Mouse (Mus musculus): ENCODE measurements around the gene Cherp.

Cherp gene

DNA sequence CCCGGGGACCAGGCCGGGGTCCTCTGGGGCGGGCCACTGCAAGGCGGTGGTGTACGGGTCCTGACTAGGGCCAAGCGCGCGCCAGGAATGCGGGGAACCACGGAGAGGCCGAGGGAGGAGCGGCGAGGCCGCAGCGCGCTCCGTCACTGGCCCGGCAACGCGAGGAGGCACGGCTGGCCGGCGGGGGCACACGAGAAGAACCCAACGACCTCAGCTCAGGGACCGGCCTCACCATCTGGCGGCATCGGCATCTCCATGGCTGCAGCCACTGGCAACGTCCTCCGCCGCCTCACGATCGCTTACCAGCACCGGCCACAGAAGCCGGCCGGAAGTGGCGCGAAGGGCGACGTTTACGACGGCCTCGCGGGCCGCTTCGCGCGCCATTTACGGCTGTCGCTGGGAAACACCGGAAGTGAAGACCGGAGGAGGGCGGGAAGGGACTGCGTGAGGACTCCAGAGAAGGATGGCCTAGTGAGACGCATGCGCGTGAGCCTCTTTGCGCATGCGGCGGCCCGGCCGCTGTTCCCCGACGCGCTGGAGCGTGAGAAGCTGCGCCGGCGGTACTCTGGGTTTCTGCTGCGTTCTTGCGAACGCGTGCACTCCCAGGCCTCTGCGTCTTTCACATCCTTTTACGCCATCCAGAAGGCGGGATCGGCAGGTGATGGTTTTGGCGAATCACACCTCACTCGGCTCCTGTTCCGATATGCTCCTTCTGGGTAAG lies at the start of gene Cherp:
TSS of gene Cherp (minus strand) at position 401 of the 721 bp plus-strand sequence.
- peak; percentile 98 for DNase-seq (ENCODE audit: low spot score in 2 of 2)

DNA sequence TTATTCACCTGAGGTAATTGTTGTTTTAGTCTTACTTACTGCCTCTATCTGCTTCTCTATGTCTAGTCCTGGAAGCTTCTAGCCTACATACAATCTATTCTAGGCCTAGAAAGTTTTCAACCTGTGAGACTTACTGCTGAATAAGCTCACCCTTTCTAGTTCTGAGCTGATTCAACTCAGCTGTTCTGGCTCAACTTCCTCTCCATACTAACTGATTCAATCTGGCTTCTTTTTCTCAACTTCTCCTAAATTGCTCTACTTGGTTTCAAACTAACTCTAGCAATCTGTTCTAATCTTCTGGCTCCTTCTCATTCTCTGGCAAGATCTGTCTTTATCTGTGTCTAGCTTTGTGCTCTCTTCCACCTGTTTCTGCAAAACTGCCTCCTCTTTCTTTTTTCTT lies 46.9 kb upstream of the Cherp start:
- DNase-seq (ENCODE audit: low spot score in 2 of 2) = no peak

DNA sequence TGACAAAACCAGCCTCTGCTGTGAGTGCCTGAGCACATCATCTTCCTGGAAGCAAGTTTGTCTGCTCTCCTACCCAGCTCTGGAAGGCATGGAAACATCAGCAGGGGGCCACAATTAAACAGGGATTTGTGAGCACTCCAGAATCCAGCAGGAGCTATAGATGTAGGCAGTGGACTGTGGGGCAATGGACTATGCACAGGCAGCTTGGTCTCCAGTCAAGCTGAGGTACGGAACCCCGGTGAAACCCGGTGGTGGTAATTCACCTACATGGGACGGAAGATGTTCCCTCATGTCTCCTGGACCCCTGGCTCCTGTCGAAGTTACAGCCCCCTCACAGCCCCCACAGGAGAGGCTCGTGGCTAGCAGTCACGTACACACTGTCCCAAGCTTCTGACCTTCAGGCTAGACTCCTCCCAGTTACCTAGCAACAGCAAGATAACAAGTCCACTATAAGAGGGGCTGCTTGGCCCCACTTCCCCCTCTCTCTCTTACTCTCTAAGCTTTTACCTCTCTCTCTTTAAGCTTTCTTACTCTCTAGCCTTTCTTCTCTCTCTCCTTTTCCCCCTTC lies 42.5 kb upstream of the Cherp start:
- no peak for DNase-seq (ENCODE audit: low spot score in 2 of 2)

DNA sequence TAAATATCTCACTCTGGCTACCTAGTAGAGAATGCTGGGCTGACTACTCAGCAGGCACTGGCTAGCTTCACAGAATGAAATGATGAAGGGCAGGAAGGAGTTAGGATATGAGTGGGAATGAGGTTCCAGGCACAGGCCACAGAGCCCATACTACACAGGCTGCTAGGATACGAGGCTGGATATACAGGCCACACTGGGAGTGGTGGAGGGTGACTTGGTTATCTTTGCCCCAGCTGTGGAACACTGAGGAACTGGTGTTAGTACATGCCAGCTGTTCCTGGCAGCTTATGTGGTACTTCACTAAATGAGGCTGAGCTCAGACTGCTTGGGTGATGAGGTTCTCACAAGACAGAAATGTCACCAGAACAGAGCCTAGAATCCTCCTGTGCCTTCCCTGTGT lies 38.1 kb upstream of the Cherp start:
- no peak for DNase-seq (ENCODE audit: low spot score in 2 of 2)

DNA sequence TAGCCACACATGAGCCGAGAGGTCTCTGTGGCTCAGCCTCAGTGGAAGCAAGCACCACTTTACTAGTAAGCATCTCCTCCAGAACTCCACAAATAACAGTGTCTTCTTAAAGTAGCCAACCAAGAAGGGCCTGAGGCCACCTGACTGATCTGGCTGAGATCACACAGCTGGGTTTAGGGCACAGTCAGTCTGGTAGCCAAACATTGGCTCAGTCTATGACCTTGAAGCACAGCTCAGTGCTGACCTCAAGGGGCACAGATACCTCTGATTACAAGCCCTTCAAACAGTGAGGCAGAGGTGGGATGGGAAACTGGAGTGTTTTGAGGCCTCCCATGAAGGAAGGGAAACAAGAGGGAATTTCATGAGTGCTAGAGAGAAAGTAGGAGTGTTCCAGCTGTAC lies 37.6 kb upstream of the Cherp start:
- no peak for DNase-seq (ENCODE audit: low spot score in 2 of 2)

DNA sequence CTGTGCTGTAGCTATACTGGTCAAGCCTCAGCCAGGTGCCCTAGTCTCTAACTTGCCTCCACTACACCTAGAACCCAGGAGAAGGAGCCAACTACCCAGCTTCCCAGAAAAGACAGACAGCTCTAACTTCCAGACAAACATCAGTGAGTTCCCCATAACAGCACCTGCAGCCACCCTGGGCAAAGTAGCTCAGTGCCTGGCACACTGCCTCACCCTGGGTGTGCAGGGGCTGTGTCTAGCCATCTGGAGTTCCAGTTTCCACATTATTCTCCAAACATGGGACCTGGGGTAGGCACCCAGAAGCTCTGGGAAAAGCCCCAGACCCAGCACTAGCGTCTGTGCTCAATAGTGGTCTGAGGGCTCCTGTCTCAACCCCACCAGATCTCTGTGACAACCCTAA lies 32.5 kb upstream of the Cherp start:
- no peak for DNase-seq (ENCODE audit: low spot score in 2 of 2)

DNA sequence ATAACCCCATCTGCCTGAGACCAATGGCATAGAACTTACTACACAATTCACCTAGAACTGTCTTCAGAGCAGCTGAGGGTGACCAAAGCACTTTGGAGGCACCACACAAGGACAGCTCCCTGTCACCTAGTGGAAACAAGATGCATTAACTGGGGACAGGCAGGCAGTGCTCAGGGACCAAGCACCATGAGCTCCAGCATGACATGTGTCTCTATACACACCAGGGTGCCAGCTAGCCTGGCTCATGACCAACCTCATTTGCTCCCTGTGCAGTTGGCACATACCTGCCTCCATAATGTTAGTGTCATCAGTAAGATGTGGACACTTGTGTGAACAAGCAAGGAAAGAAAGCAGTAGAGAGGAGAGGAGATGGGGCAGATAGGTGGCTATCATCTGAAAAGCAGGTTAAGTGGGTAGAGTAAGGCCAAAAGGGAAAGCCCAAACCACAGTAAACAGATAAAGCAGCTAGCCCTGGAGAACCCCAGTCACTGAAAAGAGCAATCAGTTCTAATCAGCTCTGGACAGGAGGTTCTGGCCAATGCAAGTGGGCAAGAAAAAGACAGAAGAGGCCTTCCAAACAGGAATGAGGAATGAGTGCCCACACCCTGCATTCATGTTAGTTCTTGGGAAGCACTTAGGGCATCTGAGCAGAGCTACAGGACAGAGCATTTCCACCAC lies 29.8 kb upstream of the Cherp start:
- DNase-seq (ENCODE audit: low spot score in 2 of 2) = no peak

DNA sequence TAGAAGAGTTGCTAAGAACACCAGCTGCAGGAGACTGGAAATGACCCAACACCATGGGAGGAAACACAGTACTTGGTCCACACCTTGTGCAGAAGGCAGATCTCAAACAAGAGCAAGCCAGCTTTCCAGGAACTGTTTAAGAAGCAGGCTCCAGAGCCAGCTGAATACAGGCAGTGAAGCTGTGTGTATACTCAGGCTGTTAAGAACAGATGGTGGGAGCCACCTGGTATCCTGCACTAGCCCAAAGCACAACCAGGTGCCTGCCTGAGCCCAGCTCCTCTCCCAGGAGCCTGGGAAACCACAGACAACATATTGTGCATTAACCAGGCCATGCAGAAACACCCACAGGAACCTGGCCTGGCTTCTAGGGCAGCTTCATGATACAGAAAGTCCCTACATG lies 29.1 kb upstream of the Cherp start:
- no peak for DNase-seq (ENCODE audit: low spot score in 2 of 2)

DNA sequence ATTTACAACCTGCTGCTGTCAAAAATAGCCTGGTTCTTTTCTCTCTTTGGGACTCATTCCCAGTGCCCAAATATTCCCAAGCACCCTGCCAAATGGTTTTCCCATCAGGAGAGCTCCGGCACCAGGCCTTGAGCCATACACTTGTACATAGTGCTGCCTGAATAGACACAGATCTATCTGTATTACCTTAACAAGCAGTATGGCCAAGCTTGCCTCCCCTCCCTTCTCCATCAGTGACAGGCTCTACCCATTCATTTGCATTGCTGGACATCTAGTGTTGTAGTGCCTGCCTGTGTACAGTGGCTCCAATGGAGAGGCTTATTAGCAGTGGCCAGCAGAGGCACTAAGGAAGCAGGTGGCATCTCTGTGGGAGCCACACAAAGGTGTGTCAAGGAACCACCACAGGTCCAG lies 25.5 kb upstream of the Cherp start:
- DNase-seq (ENCODE audit: low spot score in 2 of 2) = peak; percentile 40 to 64

DNA sequence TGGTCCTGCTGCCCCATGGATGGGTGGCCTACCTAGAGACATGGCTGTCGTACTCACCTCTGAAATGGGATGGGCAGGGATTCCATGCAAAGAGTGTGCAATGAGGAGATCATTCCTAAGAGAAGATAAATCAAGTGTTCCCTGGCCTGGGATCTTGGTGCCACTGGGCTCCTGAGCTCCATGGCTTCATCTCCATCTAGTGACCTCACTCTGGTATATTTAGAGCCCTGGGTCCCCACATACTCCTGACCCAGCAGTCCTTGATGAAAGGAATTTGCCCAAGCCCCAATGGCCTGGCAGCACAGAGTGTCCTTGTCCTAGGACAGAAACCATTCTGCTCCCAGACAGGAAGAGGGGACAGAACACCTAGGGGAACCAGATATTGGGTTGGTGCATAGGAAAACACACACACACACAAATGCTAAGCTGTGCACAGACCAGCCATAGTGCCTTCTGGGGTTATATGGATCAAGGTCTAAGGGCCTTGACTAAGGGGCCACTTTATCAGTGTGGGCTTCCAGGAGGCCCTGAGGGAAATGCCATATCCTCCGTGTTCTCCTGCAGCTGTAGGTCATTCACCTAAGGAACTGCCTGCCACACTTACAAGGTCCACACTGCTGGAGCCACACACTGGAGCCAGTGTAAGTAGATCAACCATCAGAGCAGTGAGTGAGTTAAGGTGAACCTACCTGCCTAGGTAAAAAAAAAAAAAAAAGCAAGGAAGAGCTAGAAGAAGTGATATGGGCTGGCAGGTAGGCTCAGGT lies 24.7 kb upstream of the Cherp start:
- DNase-seq (ENCODE audit: low spot score in 2 of 2) = peak; percentile 79 to 80

DNA sequence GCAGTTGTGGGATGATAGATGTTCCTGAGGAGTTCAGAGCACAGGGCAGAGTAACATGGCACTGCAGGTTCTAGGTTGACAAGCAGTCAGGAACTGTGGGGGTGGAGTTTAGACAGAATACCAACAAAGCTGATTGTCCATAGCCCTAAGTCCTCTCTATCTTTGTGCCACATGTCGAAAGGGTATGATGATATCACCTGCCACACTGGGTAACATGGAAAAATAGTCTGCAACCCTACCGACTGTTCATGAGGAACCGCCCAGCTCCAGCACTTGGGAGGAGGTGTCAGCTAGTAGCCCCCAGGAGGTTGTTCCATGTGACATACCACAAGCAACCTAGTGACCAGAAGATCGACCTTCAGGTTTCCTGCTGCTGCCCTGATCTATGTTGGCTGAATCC lies 23.5 kb upstream of the Cherp start:
- DNase-seq (ENCODE audit: low spot score in 2 of 2) = no peak

DNA sequence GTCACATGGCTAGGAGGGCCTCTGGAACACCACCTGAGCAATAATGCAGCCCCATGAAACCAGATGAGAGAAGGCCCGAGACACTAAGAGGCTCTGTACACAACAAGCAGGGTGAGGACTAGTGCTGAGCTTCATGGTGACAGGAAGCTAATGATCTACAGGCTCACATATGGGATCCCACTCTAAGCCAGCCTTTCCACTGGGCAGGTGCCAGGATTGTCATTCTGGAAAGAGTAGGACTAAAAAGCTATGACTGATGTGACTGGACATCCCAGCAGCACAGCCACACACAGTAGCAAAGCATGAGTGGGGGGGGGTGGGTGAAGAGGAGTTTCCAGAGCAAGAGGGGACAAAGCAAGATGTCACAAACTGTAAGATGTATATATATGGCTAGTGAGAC lies 22.9 kb upstream of the Cherp start:
- no peak for DNase-seq (ENCODE audit: low spot score in 2 of 2)

DNA sequence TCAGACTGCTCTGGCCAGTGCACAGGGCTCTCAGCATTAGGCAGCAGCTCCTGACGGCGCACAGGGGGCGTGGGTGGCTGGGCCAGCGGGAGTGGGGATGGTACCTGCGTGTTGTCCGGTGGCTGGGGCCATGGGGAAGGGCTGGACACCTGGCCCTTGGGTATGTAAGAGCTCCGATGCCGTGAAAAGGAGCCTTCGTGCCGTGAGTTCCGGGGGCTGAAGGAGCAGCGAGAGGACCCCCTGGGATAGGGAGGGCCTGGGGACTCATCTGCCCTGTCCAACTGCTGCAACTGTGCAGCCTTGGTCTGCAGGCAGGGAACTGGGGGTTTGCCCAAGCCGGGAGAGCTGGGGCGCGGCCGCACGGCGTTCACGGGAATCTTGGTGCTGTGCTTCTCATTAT lies 21.2 kb upstream of the Cherp start:
- no peak for DNase-seq (ENCODE audit: low spot score in 2 of 2)

DNA sequence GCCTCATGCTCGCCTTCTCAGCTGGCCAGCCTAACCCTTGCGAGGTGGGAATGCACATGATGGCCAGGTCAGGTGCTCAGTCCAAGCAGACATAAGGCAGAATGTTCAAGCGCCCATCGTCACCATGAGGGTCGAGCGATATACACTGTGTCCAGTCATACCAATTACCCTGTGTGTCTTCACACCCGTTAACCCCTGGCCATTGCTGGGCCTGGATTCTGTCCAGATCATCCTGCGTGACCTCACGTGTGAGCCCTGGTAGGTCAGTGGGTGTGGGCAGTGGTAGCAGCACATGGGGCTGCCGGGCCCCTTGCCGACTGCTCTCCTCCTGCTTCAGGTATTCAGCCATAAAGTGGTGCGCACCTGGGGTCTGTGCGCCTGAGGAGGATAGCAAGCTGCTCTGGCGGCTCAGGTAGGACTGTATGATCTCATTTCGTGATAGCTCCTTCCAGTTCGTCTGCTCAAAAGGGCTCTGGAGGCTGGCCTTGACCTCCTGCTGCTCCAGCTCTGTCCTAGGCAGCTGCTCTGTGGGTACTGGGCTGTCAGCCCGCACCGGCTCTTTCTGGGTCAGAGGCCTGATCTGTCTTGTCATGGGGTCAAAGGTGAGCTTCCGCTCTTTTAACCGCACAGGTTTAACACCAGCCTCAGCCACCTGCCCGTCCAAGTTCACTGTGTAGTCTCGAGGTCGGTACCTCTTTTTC lies 20.5 kb upstream of the Cherp start:
- no peak for DNase-seq (ENCODE audit: low spot score in 2 of 2)

DNA sequence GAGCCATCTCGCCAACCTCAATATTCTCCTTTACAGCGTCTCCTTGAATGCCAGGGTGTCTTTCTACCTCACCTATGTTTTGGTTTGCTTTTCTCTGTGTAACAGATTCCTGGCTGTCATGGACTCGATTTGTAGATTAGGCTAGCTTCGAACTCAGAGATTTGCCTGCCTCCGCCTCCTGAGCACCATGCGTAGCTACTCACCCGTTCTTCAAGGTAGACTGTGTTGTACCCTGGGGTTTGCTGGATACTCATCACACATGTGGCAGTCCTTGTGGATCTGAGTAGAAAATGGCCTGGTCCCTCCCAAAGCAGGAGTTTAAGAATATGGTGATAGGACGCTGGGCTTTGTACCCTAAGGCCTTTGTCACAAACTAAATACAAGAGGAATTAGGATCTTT lies 18.4 kb upstream of the Cherp start:
- no peak for DNase-seq (ENCODE audit: low spot score in 2 of 2)

DNA sequence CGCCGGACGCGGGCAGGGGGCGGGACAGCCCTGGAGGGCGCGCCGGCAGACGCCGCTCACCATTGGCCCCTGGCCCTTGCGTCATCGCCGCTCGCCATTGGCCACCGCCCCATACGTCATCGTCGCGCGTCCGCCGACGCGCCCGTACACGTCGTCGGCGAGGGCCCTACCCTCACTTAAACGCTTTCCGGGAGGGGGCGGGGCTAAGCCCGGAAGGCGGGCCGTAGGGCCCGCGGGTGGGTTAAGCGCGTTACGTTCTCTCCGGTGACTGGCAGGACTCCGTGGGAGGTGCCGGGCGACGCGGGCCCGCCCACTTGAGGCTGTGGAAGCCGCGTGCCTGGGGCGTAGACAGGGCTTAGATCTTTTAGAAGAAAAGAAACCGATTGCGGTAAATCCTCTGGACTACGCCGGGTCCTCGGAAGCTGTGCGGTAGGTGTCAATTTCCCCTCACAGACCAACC lies 17.6 kb upstream of the Cherp start:
- peak; percentile 99 to 100 for DNase-seq (ENCODE audit: low spot score in 2 of 2)

DNA sequence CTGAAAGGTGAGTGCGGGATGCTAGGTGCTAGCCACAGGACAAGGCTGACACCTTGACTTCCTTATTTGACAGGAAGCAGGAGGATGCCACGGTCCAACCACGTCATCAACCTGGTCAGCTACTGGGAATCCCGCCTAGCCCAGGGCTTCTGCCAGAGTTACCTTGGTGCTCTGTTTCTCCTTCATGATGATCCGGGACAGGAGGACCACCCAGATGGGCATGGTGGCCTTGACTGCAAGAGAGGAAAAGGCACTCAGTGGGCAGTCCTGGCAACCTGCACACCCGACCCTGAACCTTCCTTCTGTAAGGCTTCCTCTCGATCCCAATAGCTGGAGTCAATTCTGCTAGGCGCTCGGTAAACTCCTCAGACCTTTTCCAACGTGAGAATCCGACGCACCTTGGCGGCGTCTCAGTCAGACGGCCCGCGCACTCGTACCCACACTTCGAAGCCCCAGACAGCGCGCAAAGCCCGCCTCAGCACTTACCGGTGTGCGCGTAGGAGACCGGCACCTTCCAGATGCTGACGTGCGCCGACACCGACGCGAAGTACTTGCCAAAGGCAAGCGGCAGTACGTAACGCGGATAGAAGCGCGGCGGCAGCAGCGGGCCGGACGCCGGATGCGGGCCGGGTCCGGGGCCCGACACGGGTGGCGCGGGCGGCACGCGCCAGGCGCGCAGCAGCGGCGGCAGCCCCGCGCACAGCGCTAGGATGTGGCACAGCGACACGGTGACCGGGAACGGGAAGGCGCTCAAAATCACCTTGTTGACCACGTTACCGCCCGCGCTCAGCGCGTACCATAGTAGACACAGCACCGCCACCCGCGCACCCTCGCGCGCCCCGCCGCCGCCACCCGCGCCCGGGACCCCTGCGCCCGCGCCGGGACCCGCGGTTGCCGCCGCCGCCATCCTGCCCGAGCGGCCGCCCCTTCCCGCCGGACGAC lies 16.9 kb upstream of the Cherp start, which contains the start of gene Slc35e1:
TSS of gene Slc35e1 (minus strand) at position 935 of the 942 bp plus-strand sequence.
- no peak for DNase-seq (ENCODE audit: low spot score in 2 of 2)

DNA sequence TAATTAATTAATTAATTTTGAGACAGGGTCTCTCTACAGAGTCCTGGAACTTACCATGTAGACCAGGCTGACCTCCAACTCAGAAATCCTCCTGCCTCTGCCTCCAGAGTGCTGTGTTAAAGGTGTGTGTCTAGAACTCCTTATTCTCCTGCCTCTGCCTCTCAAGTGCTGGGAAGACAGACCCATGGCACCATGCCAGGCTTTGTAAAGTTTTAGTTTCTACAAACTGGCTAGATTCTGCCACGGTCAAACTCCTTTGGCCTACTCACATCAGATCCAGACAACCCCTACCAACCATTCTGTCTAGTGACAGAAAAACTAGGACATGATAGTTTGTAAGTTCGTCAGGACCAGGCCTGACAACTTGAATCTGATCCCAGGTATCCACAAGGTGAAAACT lies 16.0 kb upstream of the Cherp start:
- DNase-seq (ENCODE audit: low spot score in 2 of 2) = no peak

DNA sequence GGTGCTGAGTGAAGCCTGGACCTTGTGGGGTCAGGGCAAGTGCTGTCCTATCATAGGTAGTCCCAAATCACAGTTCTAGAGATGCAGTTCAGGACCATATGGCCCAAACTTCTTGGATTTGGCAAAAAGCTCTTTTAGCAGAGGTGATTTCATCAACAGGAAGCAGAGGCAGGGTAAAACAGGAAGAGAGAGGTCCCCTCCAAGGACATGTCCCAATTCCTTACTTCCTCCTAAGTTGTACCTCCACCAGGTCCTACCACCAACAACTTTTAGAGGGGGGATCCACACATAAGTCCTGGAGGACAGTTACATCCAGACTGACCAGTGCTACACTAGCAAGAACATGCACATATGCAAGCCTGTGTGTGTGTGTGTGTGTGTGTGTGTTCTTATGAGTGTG lies 12.0 kb upstream of the Cherp start:
- DNase-seq (ENCODE audit: low spot score in 2 of 2) = no peak

DNA sequence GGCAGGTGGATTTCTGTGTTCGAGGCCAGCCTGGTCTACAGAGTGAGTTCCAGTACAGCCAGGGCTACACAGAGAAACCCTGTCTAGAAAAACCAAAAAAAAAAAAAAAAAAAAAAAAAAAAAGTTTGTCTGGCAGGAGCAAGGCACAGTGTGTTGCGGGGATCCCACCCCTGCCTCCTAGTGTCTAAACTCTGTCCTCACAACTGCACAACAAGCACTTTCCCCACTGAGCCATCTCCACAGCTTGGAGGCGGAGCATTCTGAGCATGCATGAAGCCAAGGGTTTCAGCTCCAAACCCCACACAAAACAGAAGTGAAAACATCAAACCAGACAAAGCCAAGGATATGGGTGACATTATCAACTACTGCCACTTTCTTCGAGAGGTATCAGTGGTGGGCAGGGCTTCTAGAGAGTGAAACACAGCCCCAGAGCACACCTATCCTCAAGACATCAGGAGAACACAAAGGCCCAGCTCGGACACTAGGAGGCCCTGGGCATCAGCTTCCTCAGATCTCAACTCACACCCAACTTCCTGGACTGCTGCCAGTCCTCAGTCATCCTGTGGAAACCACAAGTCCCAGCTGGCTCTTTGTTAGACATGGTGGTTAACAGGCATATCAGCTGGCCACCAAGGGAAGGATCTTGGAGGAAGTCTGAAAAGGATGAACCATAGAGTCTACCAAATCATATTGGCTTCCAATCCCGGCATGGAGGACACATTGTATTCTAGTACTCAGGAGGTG lies 10.6 kb upstream of the Cherp start:
- DNase-seq (ENCODE audit: low spot score in 2 of 2) = peak; percentile 48 to 60
